Mouse (Mus musculus) limb, embryonic 14.5 days (tissue): Measurements from ENCODE around the gene Tmem131l. TPM values are rescaled to one million over a fixed set of nuclear protein-coding genes. Genes with fewer than 3 reads are reported as not detected.

ENCODE experiments used
- ATAC-seq: fragments of 200-750 bp; cut with Nextera tagmentation; 2 replicates; pipeline ENCODE4 v1.8.0; 2017; ENCODE audit warnings: low read depth, moderate number of reproducible peaks, moderate TSS enrichment; ENCODE audit not compliant: low FRiP score
- DNase-seq: peaks from one replicate; pipeline ENCODE4 v3.0.0-alpha.2; 2015; ENCODE audit warnings: low spot score
- H3K27ac ChIP-seq: fragments of 300-500 bp; sonication (generic); replicated peaks from 2 replicates; pipeline ENCODE4 v1.5.1; 2014; ENCODE audit warnings: low read depth, mild to moderate bottlenecking, low read length, moderate library complexity, mixed read lengths
- H3K27me3 ChIP-seq: fragments of 300-500 bp; sonication (generic); 2 replicates; pipeline ENCODE4 v1.6.1; 2014; ENCODE audit warnings: low read length, mixed read lengths; ENCODE audit not compliant: control insufficient read depth, insufficient read depth
- H3K36me3 ChIP-seq: fragments of 300-500 bp; sonication (generic); 2 replicates; pipeline ENCODE4 v1.6.1; 2014; ENCODE audit warnings: mild to moderate bottlenecking, low read length, moderate library complexity, mixed read lengths; ENCODE audit not compliant: control insufficient read depth, insufficient read depth
- H3K4me1 ChIP-seq: fragments of 300-500 bp; sonication (generic); 2 replicates; pipeline ENCODE4 v1.6.1; 2014; ENCODE audit warnings: antibody characterized with exemption, low read length, mixed read lengths; ENCODE audit not compliant: control insufficient read depth, insufficient read depth
- H3K4me2 ChIP-seq: fragments of 300-500 bp; sonication (generic); replicated peaks from 2 replicates; pipeline ENCODE4 v1.6.1; 2014; ENCODE audit warnings: low read depth, mild to moderate bottlenecking, low read length, moderate library complexity; ENCODE audit not compliant: severe bottlenecking
- H3K4me3 ChIP-seq: fragments of 300-500 bp; sonication (generic); replicated peaks from 2 replicates; pipeline ENCODE4 v1.5.1; 2014; ENCODE audit warnings: low read length
- H3K9ac ChIP-seq: fragments of 300-500 bp; sonication (generic); 2 replicates; pipeline ENCODE4 v1.6.1; 2014; ENCODE audit warnings: mild to moderate bottlenecking, low read depth, low read length, moderate library complexity; ENCODE audit not compliant: severe bottlenecking
- H3K9me3 ChIP-seq: fragments of 300-500 bp; sonication (generic); 2 replicates; pipeline ENCODE4 v1.6.1; 2016; ENCODE audit warnings: low read length; ENCODE audit not compliant: control insufficient read depth
- POLR2A ChIP-seq: fragments of 200-500 bp; IDR thresholded peaks from 2 replicates; pipeline ENCODE4 v1.8.0; 2012; ENCODE audit warnings: inconsistent platforms, mild to moderate bottlenecking, moderate library complexity, borderline replicate concordance; ENCODE audit not compliant: insufficient read depth, insufficient read length; ENCODE audit errors: extremely low read depth
- WGBS: fragments of 180-500 bp; shearing (Covaris S2); extraction: QIAGEN DNeasy Blood & Tissue Kit; methylation state at CpG from one replicate; pipeline ENCODE4 v1.1.7; 2014; 5-methylcytosine and 5-hydroxymethylcytosine counted together
- polyA plus RNA-seq, 2 experiments: library from polyadenylated mRNA; depleted of rRNA in 1 of 2; stranded (reverse) in 1 of 2; unstranded in 1 of 2; fragments of >200 nt; fragmentation: Nextera tagmentation in 1 of 2; extraction: Ambion mirVana in 1 of 2; gene quantifications; 2 replicates each; pipeline versions ENCODE4 v1.2.1 to v1.2.3; 2012 to 2014

Gene Tmem131l
- polyA plus RNA-seq, 2 experiments, result 52.4 to 59.8 TPM

DNA sequence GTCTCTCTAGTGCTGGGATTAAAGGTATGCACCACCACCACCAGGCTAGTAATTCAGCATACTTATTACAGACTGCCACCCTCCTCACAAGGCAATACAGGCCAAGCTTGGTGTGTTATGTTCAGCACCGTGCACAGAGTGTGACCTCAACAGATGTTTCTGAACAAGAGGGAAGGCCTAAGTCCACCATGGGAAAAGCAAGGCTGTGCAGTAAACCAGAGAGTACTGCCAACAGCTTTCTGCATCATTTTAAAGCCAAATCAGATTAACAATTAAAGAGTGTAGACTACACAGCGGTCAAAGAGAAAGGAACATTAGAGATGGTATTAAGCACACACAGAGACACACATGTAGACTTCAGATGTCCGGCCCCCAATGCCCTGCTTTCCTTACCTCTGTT is 8.8 kb downstream of the Tmem131l start:
- no peaks in the 10 kb centered on the region for H3K27me3 ChIP-seq
- no peak overlapping the region for H3K9ac ChIP-seq
- 91% methylated on average over 3 of the region's 3 CpGs for WGBS
- no peaks in the 10 kb centered on the region for H3K9me3 ChIP-seq
- H3K4me2 ChIP-seq, result no peak overlapping the region
- DNase-seq (no peak), ATAC-seq (no peak)
- H3K4me3 ChIP-seq, result no peak overlapping the region
- peaks cover 18% of the 10 kb centered on the region for H3K36me3 ChIP-seq
- no peaks in the 10 kb centered on the region for H3K4me1 ChIP-seq
- no peak for TF ChIP-seq POLR2A
- H3K27ac ChIP-seq, result no peak overlapping the region

DNA sequence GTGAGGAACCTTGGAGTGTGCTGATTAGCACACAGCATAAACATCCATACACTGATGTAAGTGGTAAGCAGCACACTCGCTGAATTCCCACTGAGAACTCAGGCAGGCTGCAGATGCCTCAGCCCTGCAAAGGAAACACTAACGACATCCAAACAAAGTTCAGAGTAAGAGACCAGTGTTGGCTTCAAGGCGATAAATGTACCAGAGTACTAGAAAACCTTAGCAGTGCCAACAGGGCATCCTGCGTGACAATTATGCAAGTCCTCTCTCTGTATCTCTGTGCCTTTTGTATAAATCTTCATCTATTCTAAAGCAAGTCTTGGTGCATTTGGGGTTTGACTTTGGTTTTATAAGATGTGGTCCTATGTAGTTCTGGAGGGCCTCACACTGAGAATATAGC is 11.0 kb downstream of the Tmem131l start:
- Histone ChIP-seq H3K27ac (no peak overlapping the region), H3K9me3 (no peaks in the 10 kb centered on the region), H3K36me3 (peaks cover 18% of the 10 kb centered on the region), H3K4me3 (no peak overlapping the region), H3K4me1 (peaks cover 10% of the 10 kb centered on the region), H3K27me3 (no peaks in the 10 kb centered on the region), H3K4me2 (no peak overlapping the region), H3K9ac (no peak overlapping the region)
- no peak for TF ChIP-seq POLR2A
- ATAC-seq (no peak), DNase-seq (no peak)
- 61% methylated on average over 4 of the region's 4 CpGs for WGBS

DNA sequence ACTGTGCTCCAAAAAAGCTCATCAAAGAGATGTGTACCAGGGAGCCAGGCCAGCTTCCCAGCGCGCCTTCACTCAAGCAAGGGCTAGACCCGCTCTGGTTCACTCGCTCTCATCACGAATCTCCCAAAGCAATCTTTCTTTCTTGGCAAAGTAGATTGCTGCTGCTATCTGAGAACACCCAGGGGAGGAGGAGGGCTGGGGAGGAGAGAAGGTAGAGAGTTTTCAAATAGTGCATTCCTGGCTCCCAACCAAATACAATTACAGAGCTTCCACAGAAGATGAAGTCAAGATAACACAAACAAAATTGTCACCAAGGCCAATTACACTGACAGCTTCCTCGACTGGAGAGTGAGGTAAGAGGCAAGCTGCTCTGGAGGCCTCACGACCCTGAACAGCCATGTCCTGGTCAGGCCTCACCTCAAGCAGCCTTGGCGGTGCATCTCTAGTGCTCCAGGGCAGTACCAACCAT is 12.2 kb downstream of the Tmem131l start:
- Histone ChIP-seq H3K9ac (no peak overlapping the region), H3K27ac (no peak overlapping the region), H3K36me3 (peaks cover 18% of the 10 kb centered on the region), H3K4me3 (no peak overlapping the region), H3K4me2 (no peak overlapping the region), H3K4me1 (peaks cover 18% of the 10 kb centered on the region), H3K9me3 (no peaks in the 10 kb centered on the region), H3K27me3 (no peaks in the 10 kb centered on the region)
- ATAC-seq (peak; percentile 37; the same call in 1 of the 2 replicates), DNase-seq (peak; percentile 34)
- WGBS, result 65% methylated on average over 8 of the region's 8 CpGs
- no peak for TF ChIP-seq POLR2A

DNA sequence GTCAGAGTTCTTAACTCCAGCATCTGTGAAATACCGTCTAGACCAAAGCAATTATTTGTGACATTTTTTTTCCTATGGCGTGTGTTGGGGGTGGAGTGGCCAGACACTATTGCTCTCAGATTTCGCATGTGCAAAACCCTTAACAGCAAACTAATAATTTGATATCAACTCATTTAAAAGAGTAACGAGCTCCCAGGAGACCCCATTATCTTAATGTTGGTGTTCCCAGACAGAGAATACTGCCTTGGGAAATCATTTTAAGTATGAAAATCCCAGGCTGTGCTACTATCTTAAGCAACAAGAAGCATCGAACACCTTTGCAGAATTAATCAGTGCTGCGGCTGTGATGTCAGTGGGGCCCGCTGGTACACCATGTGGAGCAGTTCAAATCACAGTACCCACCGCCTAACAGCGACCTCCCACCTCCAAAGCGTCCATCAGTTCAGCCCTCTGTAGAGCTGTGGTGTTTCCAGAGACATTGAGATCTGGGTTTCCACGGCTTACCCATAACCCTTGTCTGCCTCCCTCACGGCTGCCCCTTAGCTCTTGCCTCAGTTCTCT is 15.4 kb downstream of the Tmem131l start:
- Histone ChIP-seq H3K4me1 (peaks cover 36% of the 10 kb centered on the region), H3K36me3 (peaks cover 5% of the 10 kb centered on the region; the same call in 1 of the 2 replicates), H3K27me3 (no peaks in the 10 kb centered on the region), H3K27ac (no peak overlapping the region), H3K9ac (no peak overlapping the region), H3K4me2 (no peak overlapping the region), H3K4me3 (no peak overlapping the region), H3K9me3 (no peaks in the 10 kb centered on the region)
- DNase-seq, result no peak
- ATAC-seq, result no peak
- no peak for TF ChIP-seq POLR2A
- 56% methylated on average over 12 of the region's 12 CpGs for WGBS

DNA sequence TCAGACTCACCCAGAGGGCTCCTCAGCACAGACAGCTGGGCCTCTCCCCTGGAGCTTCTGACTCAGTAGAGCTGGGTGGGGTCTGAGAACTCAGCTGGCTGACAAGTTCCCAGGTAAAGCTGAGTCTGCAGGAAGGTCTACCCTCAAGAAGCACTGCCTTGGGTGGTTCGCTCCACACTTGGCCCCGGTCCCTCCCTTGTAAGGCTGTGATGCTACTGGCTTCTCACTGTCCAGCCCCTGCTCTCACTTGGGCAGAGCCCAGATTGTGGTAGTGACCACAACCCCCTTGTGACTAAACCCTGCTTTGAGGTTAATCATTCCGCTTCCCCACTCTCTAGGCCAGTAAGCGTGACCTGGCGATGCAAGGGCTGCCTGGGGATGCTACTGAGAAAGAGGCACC is 17.3 kb downstream of the Tmem131l start:
- WGBS, result 67% methylated on average over 5 of the region's 5 CpGs
- Histone ChIP-seq H3K9ac (no peak overlapping the region), H3K4me3 (no peak overlapping the region), H3K27ac (no peak overlapping the region), H3K9me3 (no peaks in the 10 kb centered on the region), H3K4me2 (no peak overlapping the region), H3K4me1 (peaks cover 36% of the 10 kb centered on the region), H3K36me3 (peaks cover 4% of the 10 kb centered on the region; the same call in 1 of the 2 replicates), H3K27me3 (no peaks in the 10 kb centered on the region)
- no peak for TF ChIP-seq POLR2A
- ATAC-seq (no peak), DNase-seq (peak; percentile 26)

DNA sequence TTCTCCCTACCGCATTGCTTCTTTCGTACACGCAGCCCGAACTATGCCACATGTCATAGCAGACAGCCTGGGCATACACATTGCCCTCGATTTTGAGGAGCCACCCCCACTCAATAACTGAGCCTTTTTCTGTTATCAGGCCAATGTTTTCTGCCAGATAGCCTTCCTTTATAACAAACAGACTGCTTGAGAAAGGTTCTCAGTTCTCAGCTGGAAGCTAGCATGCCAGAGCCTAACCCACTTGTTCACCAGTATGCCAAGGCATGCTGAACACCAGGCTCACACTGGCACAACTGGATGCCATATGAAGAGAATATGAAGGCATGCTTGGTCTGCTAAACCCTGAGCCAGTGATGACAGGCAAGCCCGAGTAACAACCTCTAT is 17.8 kb downstream of the Tmem131l start:
- Histone ChIP-seq H3K27me3 (no peaks in the 10 kb centered on the region), H3K27ac (no peak overlapping the region), H3K36me3 (0 out of 2 replicates have a peak, but pooled peaks cover 4% of the 10 kb centered on the region), H3K4me2 (no peak overlapping the region), H3K9ac (no peak overlapping the region), H3K9me3 (no peaks in the 10 kb centered on the region), H3K4me1 (peaks cover 36% of the 10 kb centered on the region), H3K4me3 (no peak overlapping the region)
- no peak for TF ChIP-seq POLR2A
- no peak for DNase-seq
- ATAC-seq, result no peak
- 81% methylated on average over 6 of the region's 6 CpGs for WGBS
